Mouse (Mus musculus): ENCODE data around the gene Sap18. TPM values are rescaled to one million over a fixed set of nuclear protein-coding genes. Genes with fewer than 3 reads are reported as not detected.
"Not testable (repeated sequence)": the region's sequence is repeated elsewhere in the genome, so short reads cannot be mapped to it uniquely, and the experiment has no call there.

Gene Sap18
- 3.5 and 6.2 TPM in 2 replicates for polyA plus RNA-seq (2012; rRNA removed)

GRCm38 (mm10) chr14:57797991-57798931, at the start of gene Sap18:
Gene Sap18 (plus strand): TSS chr14:57798180.
- peaks cover 11% of the 10 kb centered on the region for H3K36me3 ChIP-seq (ENCODE audit: control insufficient read depth, insufficient read depth, low read length)
- WGBS: under 1% methylated on average over 81 of the region's 99 CpGs
- no peaks in the 10 kb centered on the region for H3K27me3 ChIP-seq (ENCODE audit: control insufficient read depth, insufficient read depth, low read length)
- peak within 1 kb of the TSS; percentile 81 for H3K4me3 ChIP-seq (ENCODE audit: extremely low read depth, insufficient read depth, insufficient read length)
- no peak for TF ChIP-seq CTCF (IDR thresholded peaks at IDR 0.05; ENCODE audit: extremely low read depth, insufficient read depth, insufficient read length, insufficient replicate concordance)
- TF ChIP-seq POLR2A (IDR thresholded peaks at IDR 0.05; ENCODE audit: low read depth, low read length): peak; percentile 40
- H3K27ac ChIP-seq (ENCODE audit: insufficient read depth, low read length): peak within 1 kb of the TSS; percentile 57
- peak; percentile 97 for DNase-seq (ENCODE audit: low read depth in 1 of 2, low spot score in 2 of 2)
- peaks cover 4% of the 10 kb centered on the region; the same call in 1 of the 2 replicates for H3K4me1 ChIP-seq (ENCODE audit: control insufficient read depth, insufficient read depth, insufficient read length)

- H3K27ac ChIP-seq (ENCODE audit: insufficient read depth, low read length): peak overlapping the region; percentile 7; the same call in 1 of the 2 replicates
- H3K36me3 ChIP-seq (ENCODE audit: control insufficient read depth, insufficient read depth, low read length): no peaks in the 10 kb centered on the region
- TF ChIP-seq POLR2A (IDR thresholded peaks at IDR 0.05; ENCODE audit: low read depth, low read length) (no peak), CTCF (IDR thresholded peaks at IDR 0.05; ENCODE audit: extremely low read depth, insufficient read depth, insufficient read length, insufficient replicate concordance) (no peak)
- H3K27me3 ChIP-seq (ENCODE audit: control insufficient read depth, insufficient read depth, low read length): no peaks in the 10 kb centered on the region
- no peak for DNase-seq (ENCODE audit: low read depth in 1 of 2, low spot score in 2 of 2)
- WGBS: 55% methylated on average over 2 of the region's 2 CpGs
- H3K4me1 ChIP-seq (ENCODE audit: control insufficient read depth, insufficient read depth, insufficient read length): peaks cover 16% of the 10 kb centered on the region
- no peak overlapping the region for H3K4me3 ChIP-seq (ENCODE audit: extremely low read depth, insufficient read depth, insufficient read length)
Measured at GRCm38 (mm10) chr14:57749501-57749900, 48.5 kb upstream of the Sap18 start.

- H3K27ac ChIP-seq (ENCODE audit: insufficient read depth, low read length); H3K36me3 ChIP-seq (ENCODE audit: control insufficient read depth, insufficient read depth, low read length); DNase-seq (ENCODE audit: low read depth in 1 of 2, low spot score in 2 of 2); H3K27me3 ChIP-seq (ENCODE audit: control insufficient read depth, insufficient read depth, low read length); H3K4me3 ChIP-seq (ENCODE audit: extremely low read depth, insufficient read depth, insufficient read length): not testable (repeated sequence)
- peaks cover 16% of the 10 kb centered on the region; the same call in 1 of the 2 replicates for H3K4me1 ChIP-seq (ENCODE audit: control insufficient read depth, insufficient read depth, insufficient read length)
Measured at GRCm38 (mm10) chr14:57751006-57751405, 47.0 kb upstream of the Sap18 start.

- no peaks in the 10 kb centered on the region for H3K27me3 ChIP-seq (ENCODE audit: control insufficient read depth, insufficient read depth, low read length)
- no peaks in the 10 kb centered on the region for H3K36me3 ChIP-seq (ENCODE audit: control insufficient read depth, insufficient read depth, low read length)
- H3K4me1 ChIP-seq (ENCODE audit: control insufficient read depth, insufficient read depth, insufficient read length): peaks cover 12% of the 10 kb centered on the region; the same call in 1 of the 2 replicates
- no peak for DNase-seq (ENCODE audit: low read depth in 1 of 2, low spot score in 2 of 2)
- no peak overlapping the region for H3K4me3 ChIP-seq (ENCODE audit: extremely low read depth, insufficient read depth, insufficient read length)
- 0 out of 2 replicates have a peak overlapping the region, but pooled peaks have one; percentile 24 for H3K27ac ChIP-seq (ENCODE audit: insufficient read depth, low read length)
- no peak for TF ChIP-seq POLR2A (IDR thresholded peaks at IDR 0.05; ENCODE audit: low read depth, low read length)
- no peak for TF ChIP-seq CTCF (IDR thresholded peaks at IDR 0.05; ENCODE audit: extremely low read depth, insufficient read depth, insufficient read length, insufficient replicate concordance)
- WGBS: 69% methylated on average over 9 of the region's 9 CpGs
Measured at GRCm38 (mm10) chr14:57753351-57753992, 44.5 kb upstream of the Sap18 start.

- no peak for DNase-seq (ENCODE audit: low read depth in 1 of 2, low spot score in 2 of 2)
- Histone ChIP-seq H3K4me1 (ENCODE audit: control insufficient read depth, insufficient read depth, insufficient read length) (no peaks in the 10 kb centered on the region), H3K27ac (ENCODE audit: insufficient read depth, low read length) (no peak overlapping the region)
Measured at GRCm38 (mm10) chr14:57755661-57756060, 42.3 kb upstream of the Sap18 start.

GRCm38 (mm10) chr14:57756094-57756493, 41.9 kb upstream of the Sap18 start:
- no peak for TF ChIP-seq CTCF (IDR thresholded peaks at IDR 0.05; ENCODE audit: extremely low read depth, insufficient read depth, insufficient read length, insufficient replicate concordance)
- no peak for TF ChIP-seq POLR2A (IDR thresholded peaks at IDR 0.05; ENCODE audit: low read depth, low read length)
- 87% methylated on average over 4 of the region's 4 CpGs for WGBS
- DNase-seq (ENCODE audit: low read depth in 1 of 2, low spot score in 2 of 2): no peak
- Histone ChIP-seq H3K27me3 (ENCODE audit: control insufficient read depth, insufficient read depth, low read length) (no peaks in the 10 kb centered on the region), H3K4me3 (ENCODE audit: extremely low read depth, insufficient read depth, insufficient read length) (no peak overlapping the region), H3K27ac (ENCODE audit: insufficient read depth, low read length) (no peak overlapping the region), H3K4me1 (ENCODE audit: control insufficient read depth, insufficient read depth, insufficient read length) (no peaks in the 10 kb centered on the region), H3K36me3 (ENCODE audit: control insufficient read depth, insufficient read depth, low read length) (no peaks in the 10 kb centered on the region)

More at GRCm38 (mm10) chr14:57755661-57756060, 42.3 kb upstream of the Sap18 start:
- Histone ChIP-seq H3K27me3 (ENCODE audit: control insufficient read depth, insufficient read depth, low read length) (no peaks in the 10 kb centered on the region), H3K36me3 (ENCODE audit: control insufficient read depth, insufficient read depth, low read length) (no peaks in the 10 kb centered on the region), H3K4me3 (ENCODE audit: extremely low read depth, insufficient read depth, insufficient read length) (no peak overlapping the region)
- no peak for TF ChIP-seq CTCF (IDR thresholded peaks at IDR 0.05; ENCODE audit: extremely low read depth, insufficient read depth, insufficient read length, insufficient replicate concordance)
- TF ChIP-seq POLR2A (IDR thresholded peaks at IDR 0.05; ENCODE audit: low read depth, low read length): no peak
- WGBS: 95% methylated on average over 2 of the region's 2 CpGs

Measured in spleen, adult 2 months (tissue).